In the genomic region with DNA sequence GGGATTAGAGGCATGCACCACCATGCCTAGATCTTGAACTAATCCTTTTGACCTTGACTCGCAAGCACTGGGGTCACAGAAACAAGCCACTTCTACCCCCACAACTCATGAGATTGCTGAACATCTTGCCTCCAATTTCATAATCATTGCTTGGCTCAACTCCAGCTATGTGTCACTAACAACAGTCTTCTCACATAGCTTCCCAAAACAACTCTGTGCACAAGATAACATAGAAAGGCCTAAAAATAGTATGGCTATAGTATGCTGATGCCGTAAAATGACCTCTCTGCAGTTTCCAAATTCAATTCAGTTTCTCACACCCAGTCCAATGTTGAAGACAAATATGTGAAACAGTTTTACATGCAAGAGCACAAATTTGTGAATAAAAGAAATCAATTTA, we compare ENCODE assay signal across 19 mouse cellular contexts. TPM values are rescaled to one million over a fixed set of nuclear protein-coding genes. Genes with fewer than 3 reads are reported as not detected.
DNase-seq lines count a peak whose midpoint lies in the region; ATAC-seq and TF ChIP-seq lines count a peak whose summit lies in the region.
"Had no signal": no experiment of that assay in that cellular context is flagged by ENCODE, and none has a peak within 500 bp of the region (broad histone marks: within the 10 kb centered on the region; RNA-seq: fewer than 3 reads in every experiment).

No protein-coding gene starts in this region.

- TF ChIP-seq POLR2A in lung, adult 2 months (IDR thresholded peaks at IDR 0.05; ENCODE audit: borderline replicate concordance, extremely low read depth, low read depth, low read length), result no peak
- no peak for TF ChIP-seq POLR2A in brain, embryonic 14.5 days (IDR thresholded peaks at IDR 0.05; ENCODE audit: borderline replicate concordance, extremely low read depth, insufficient read depth, insufficient read length, poor library complexity, severe bottlenecking)

- H3K9ac ChIP-seq in lung, embryonic 14.5 days, result no peak overlapping the region
- H3K9ac ChIP-seq: embryonic facial prominence, embryonic 15.5 days; hindbrain, embryonic 15.5 days; intestine, embryonic 15.5 days; limb, embryonic 12.5 days; liver, embryonic 14.5 days had no signal

- no peaks in the 10 kb centered on the region for H3K9me3 ChIP-seq in heart, embryonic 10.5 days
- no peaks in the 10 kb centered on the region for H3K9me3 ChIP-seq in lung, embryonic 14.5 days (ENCODE audit: low read depth, low read length)
- H3K9me3 ChIP-seq in midbrain, embryonic 10.5 days (replicated peaks), result no peaks in the 10 kb centered on the region
- H3K9me3 ChIP-seq: embryonic facial prominence, embryonic 15.5 days; hindbrain, embryonic 15.5 days; intestine, embryonic 15.5 days; limb, embryonic 12.5 days had no signal

- H3K4me2 ChIP-seq in lung, embryonic 14.5 days, result no peak overlapping the region
- H3K4me2 ChIP-seq: embryonic facial prominence, embryonic 15.5 days; hindbrain, embryonic 15.5 days; intestine, embryonic 15.5 days; limb, embryonic 12.5 days had no signal

- intact Hi-C loops in heart, postnatal 36 days (cut with DNase I), result no loop called here
- intact Hi-C loops in left cerebral cortex, postnatal 25 days (cut with DNase I), result no loop called here

- peak; percentile 83; the same call in 1 of the 2 replicates for ATAC-seq in lung, embryonic 14.5 days (ENCODE audit: insufficient read depth)
- ATAC-seq: intestine, embryonic 15.5 days had no signal

- no peaks in the 10 kb centered on the region for H3K36me3 ChIP-seq in heart, embryonic 10.5 days
- H3K36me3 ChIP-seq in lung, embryonic 14.5 days (ENCODE audit: insufficient read depth), result no peaks in the 10 kb centered on the region
- H3K36me3 ChIP-seq in midbrain, embryonic 10.5 days, result no peaks in the 10 kb centered on the region
- H3K36me3 ChIP-seq: embryonic facial prominence, embryonic 15.5 days; hindbrain, embryonic 15.5 days; intestine, embryonic 15.5 days; limb, embryonic 12.5 days had no signal

- H3K27ac ChIP-seq in heart, embryonic 10.5 days, result peak overlapping the region; percentile 72
- H3K27ac ChIP-seq in lung, embryonic 14.5 days (ENCODE audit: low read depth), result no peak overlapping the region
- no peak overlapping the region for H3K27ac ChIP-seq in midbrain, embryonic 10.5 days (replicated peaks)
- H3K27ac ChIP-seq: embryonic facial prominence, embryonic 15.5 days; hindbrain, embryonic 15.5 days; intestine, embryonic 15.5 days; limb, embryonic 12.5 days; liver, embryonic 14.5 days had no signal

- 39% methylated on average over 2 of the region's 2 CpGs for WGBS in heart, embryonic 10.5 days
- 39% methylated on average over 2 of the region's 2 CpGs for WGBS in lung, embryonic 14.5 days
- 75% methylated on average over 2 of the region's 2 CpGs for WGBS in lung, adult 2 months
- 91% methylated on average over 2 of the region's 2 CpGs for WGBS in midbrain, embryonic 10.5 days

- TF ChIP-seq CTCF in lung, embryonic 14.5 days (IDR thresholded peaks at IDR 0.05; ENCODE audit: low read depth), result no peak
- TF ChIP-seq CTCF in lung, adult 2 months (IDR thresholded peaks at IDR 0.05; ENCODE audit: insufficient read depth, low read length), result no peak
- no peak for TF ChIP-seq CTCF in brain, embryonic 14.5 days (IDR thresholded peaks at IDR 0.05; ENCODE audit: borderline replicate concordance, extremely low read depth, insufficient read depth, insufficient read length)

- peaks cover 5% of the 10 kb centered on the region; the same call in 1 of the 2 replicates for H3K4me1 ChIP-seq in heart, embryonic 10.5 days
- peaks cover 4% of the 10 kb centered on the region; the same call in 1 of the 2 replicates for H3K4me1 ChIP-seq in lung, embryonic 14.5 days (ENCODE audit: insufficient read depth)
- peaks cover 4% of the 10 kb centered on the region; the same call in 1 of the 2 replicates for H3K4me1 ChIP-seq in lung, adult 2 months (ENCODE audit: control insufficient read depth, insufficient read depth, low read length)
- no peaks in the 10 kb centered on the region for H3K4me1 ChIP-seq in midbrain, embryonic 10.5 days
- H3K4me1 ChIP-seq: embryonic facial prominence, embryonic 15.5 days; hindbrain, embryonic 15.5 days; intestine, embryonic 15.5 days; limb, embryonic 12.5 days had no signal

- no peak for DNase-seq in heart, embryonic 10.5 days (ENCODE audit: low spot score)
- DNase-seq in heart, postnatal 36 days, result no peak
- DNase-seq in lung, embryonic 14.5 days, result peak; percentile 86
- DNase-seq in lung, adult 2 months, result no peak
- peak; percentile 17 for DNase-seq in brain, embryonic 14.5 days (ENCODE audit: low read depth)
- peak; percentile 13 for DNase-seq in lung, postnatal 25 days (ENCODE audit: low spot score)
- DNase-seq in left cerebral cortex, postnatal 25 days (ENCODE audit: low spot score in 2 of 2), result no peak
- DNase-seq in midbrain, embryonic 10.5 days (ENCODE audit: low spot score), result no peak
- DNase-seq: adrenal gland, adult 8-10 months; cerebellum, adult 11-12 months; cerebellum, postnatal 36 days; kidney, postnatal 4 days; right cerebral cortex, postnatal 25 days; thymus, postnatal 36 days had no signal

- H3K27me3 ChIP-seq in heart, embryonic 10.5 days (ENCODE audit: insufficient read depth, poor library complexity, severe bottlenecking), result no peaks in the 10 kb centered on the region
- H3K27me3 ChIP-seq in lung, embryonic 14.5 days (ENCODE audit: insufficient read depth, low read length), result no peaks in the 10 kb centered on the region
- H3K27me3 ChIP-seq in midbrain, embryonic 10.5 days (ENCODE audit: low read depth, poor library complexity, severe bottlenecking), result no peaks in the 10 kb centered on the region
- H3K27me3 ChIP-seq: embryonic facial prominence, embryonic 15.5 days; hindbrain, embryonic 15.5 days; intestine, embryonic 15.5 days; limb, embryonic 12.5 days had no signal

- H3K4me3 ChIP-seq in heart, embryonic 10.5 days, result no peak overlapping the region
- H3K4me3 ChIP-seq in lung, embryonic 14.5 days (ENCODE audit: low read depth, low read length), result no peak overlapping the region
- no peak overlapping the region for H3K4me3 ChIP-seq in lung, adult 2 months (replicated peaks; ENCODE audit: extremely low read depth, low read depth, low read length)
- no peak overlapping the region for H3K4me3 ChIP-seq in midbrain, embryonic 10.5 days
- H3K4me3 ChIP-seq: embryonic facial prominence, embryonic 15.5 days; hindbrain, embryonic 15.5 days; intestine, embryonic 15.5 days; limb, embryonic 12.5 days had no signal

RNA-seq across cellular contexts. Expression of gene Vcam1, which starts 56.9 kb away (rescaled TPM):
- 61.3 and 66.1 TPM in 2 replicates for polyA plus RNA-seq in heart, embryonic 10.5 days (2016; fragmentation: Nextera tagmentation; extraction: Ambion mirVana)
- 10 to 100 TPM; 15.0 to 15.6 TPM for total RNA-seq in heart, postnatal 36 days (2021)
- polyA plus RNA-seq in lung, embryonic 14.5 days (2014; fragmentation: Nextera tagmentation; extraction: Ambion mirVana), result 78.6 and 93.8 TPM in 2 replicates
- polyA plus RNA-seq in lung, adult 2 months (2012; rRNA removed), result 9.6 and 10.2 TPM in 2 replicates
- polyA plus RNA-seq in brain, embryonic 14.5 days (2012; rRNA removed), result 18.5 and 22.8 TPM in 2 replicates
- 10 to 100 TPM; 23.7 to 24.1 TPM for total RNA-seq in left cerebral cortex, postnatal 25 days (2021)
- 30.2 and 47.0 TPM in 2 replicates for polyA plus RNA-seq in midbrain, embryonic 10.5 days (2016; fragmentation: Nextera tagmentation; extraction: Ambion mirVana)

Comparison
In these comparisons a context has a peak if more than half of its experiments do, and no peak if none do; other contexts are left out.
1. DNase-seq: peak in lung, embryonic 14.5 days (single experiment), brain, embryonic 14.5 days (single experiment) and lung, postnatal 25 days (single experiment); none in heart, embryonic 10.5 days (single experiment), heart, postnatal 36 days (0 of 2), lung, adult 2 months (single experiment), left cerebral cortex, postnatal 25 days (0 of 2) and midbrain, embryonic 10.5 days (single experiment).